Mouse (Mus musculus) cerebellum, adult 2 months (tissue): ENCODE results near the gene Bicc1.

Experiments used
- CTCF ChIP-seq: fragments of 200-500 bp; IDR thresholded peaks from 2 replicates; pipeline ENCODE4 v1.5.1; 2011; ENCODE audit warnings: low read depth, mild to moderate bottlenecking, control low read depth, low read length, moderate library complexity, borderline replicate concordance; ENCODE audit not compliant: insufficient read depth
- POLR2A ChIP-seq: fragments of 200-500 bp; IDR thresholded peaks from 2 replicates; pipeline ENCODE4 v1.6.1; 2011; ENCODE audit warnings: low read length, control low read depth, borderline replicate concordance; ENCODE audit not compliant: insufficient read depth

DNA sequence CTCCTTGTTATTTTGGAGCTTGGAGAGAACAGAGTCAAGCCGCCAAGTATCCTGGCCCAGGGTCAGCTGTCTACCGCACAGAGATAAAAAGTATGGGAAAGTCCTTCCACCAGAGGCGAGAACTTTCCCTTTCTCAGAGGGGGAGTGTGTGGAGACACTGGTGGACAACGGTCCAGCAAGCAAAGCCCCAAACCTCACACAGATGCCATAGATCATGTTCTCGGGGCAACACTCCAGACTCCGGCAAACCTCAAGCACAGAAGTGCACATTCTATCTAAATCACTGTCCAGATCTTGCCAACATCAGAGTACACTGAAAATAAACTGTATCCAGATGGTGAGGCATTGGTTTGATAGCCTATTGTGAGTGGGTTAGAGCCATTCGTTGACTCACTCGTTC lies 39.2 kb upstream of the Bicc1 start:
- no peak for TF ChIP-seq CTCF
- TF ChIP-seq POLR2A: no peak
